Mouse (Mus musculus) thymus, adult 2 months (tissue): ENCODE measurements around the gene Zfp184.
"Not testable (repeated sequence)": the region's sequence is repeated elsewhere in the genome, so short reads cannot be mapped to it uniquely, and the experiment has no call there.

Source experiments
- CTCF ChIP-seq: fragments of 200-500 bp; IDR thresholded peaks from 2 replicates; pipeline ENCODE4 v1.5.1; 2012; ENCODE audit warnings: mild to moderate bottlenecking, control low read depth, low read length, moderate library complexity, borderline replicate concordance; ENCODE audit not compliant: control insufficient read depth, poor library complexity, insufficient read depth; ENCODE audit errors: extremely low read depth
- POLR2A ChIP-seq: fragments of 200-500 bp; IDR thresholded peaks from 2 replicates; pipeline ENCODE4 v1.6.1; 2012; ENCODE audit warnings: mild to moderate bottlenecking, low read length, control low read depth, moderate library complexity; ENCODE audit not compliant: control insufficient read depth, poor library complexity, insufficient read depth; ENCODE audit errors: extremely low read depth

GRCm38 (mm10) chr13:21904090-21904489 lies 40.8 kb upstream of the Zfp184 start:
- TF ChIP-seq POLR2A, CTCF: not testable (repeated sequence)
